Mouse (Mus musculus) brain, embryonic 14.5 days (tissue): ENCODE results near the gene Efhd1. TPM values are rescaled to one million over a fixed set of nuclear protein-coding genes. Genes with fewer than 3 reads are reported as not detected.

ENCODE experiments used
- DNase-seq: peaks from one replicate; pipeline ENCODE4 v3.0.0-alpha.2; 2011; ENCODE audit warnings: low read depth
- CTCF ChIP-seq: fragments of 200-500 bp; IDR thresholded peaks from 2 replicates; pipeline ENCODE4 v1.5.1; 2012; ENCODE audit warnings: inconsistent platforms, mild to moderate bottlenecking, moderate library complexity, borderline replicate concordance; ENCODE audit not compliant: insufficient read depth, insufficient read length; ENCODE audit errors: extremely low read depth
- POLR2A ChIP-seq: fragments of 200-500 bp; IDR thresholded peaks from 2 replicates; pipeline ENCODE4 v1.6.1; 2012; ENCODE audit warnings: mild to moderate bottlenecking, inconsistent platforms, borderline replicate concordance; ENCODE audit not compliant: poor library complexity, insufficient read depth, insufficient read length, severe bottlenecking; ENCODE audit errors: extremely low read depth
- polyA plus RNA-seq: library from polyadenylated mRNA; depleted of rRNA; stranded (reverse); fragments of >200 nt; gene quantifications from 2 replicates; pipeline ENCODE4 v1.2.3, GENCODE M21; 2012

Efhd1 gene
- polyA plus RNA-seq, 1 experiment, result 1.5 TPM

- DNase-seq, result peak; percentile 61
- no peak for TF ChIP-seq CTCF
- TF ChIP-seq POLR2A, result no peak
Observed at GRCm38 (mm10) chr1:87273514-87273942, 9.4 kb downstream of the Efhd1 start.

GRCm38 (mm10) chr1:87274134-87274533 lies 10.0 kb downstream of the Efhd1 start:
- DNase-seq, result peak; percentile 13
- TF ChIP-seq POLR2A (no peak), CTCF (no peak)

GRCm38 (mm10) chr1:87275151-87275550 lies 11.0 kb downstream of the Efhd1 start:
- TF ChIP-seq CTCF (no peak), POLR2A (no peak)

GRCm38 (mm10) chr1:87276056-87276455 lies 11.9 kb downstream of the Efhd1 start:
- no peak for DNase-seq
- TF ChIP-seq POLR2A (no peak), CTCF (no peak)

More at GRCm38 (mm10) chr1:87275151-87275550, 11.0 kb downstream of the Efhd1 start:
- DNase-seq, result no peak

GRCm38 (mm10) chr1:87280281-87280680 lies 16.1 kb downstream of the Efhd1 start:
- TF ChIP-seq CTCF (no peak), POLR2A (no peak)
- no peak for DNase-seq

GRCm38 (mm10) chr1:87281599-87282412 lies 17.6 kb downstream of the Efhd1 start:
- DNase-seq, result peak; percentile 53
- TF ChIP-seq CTCF (no peak), POLR2A (no peak)

DNA sequence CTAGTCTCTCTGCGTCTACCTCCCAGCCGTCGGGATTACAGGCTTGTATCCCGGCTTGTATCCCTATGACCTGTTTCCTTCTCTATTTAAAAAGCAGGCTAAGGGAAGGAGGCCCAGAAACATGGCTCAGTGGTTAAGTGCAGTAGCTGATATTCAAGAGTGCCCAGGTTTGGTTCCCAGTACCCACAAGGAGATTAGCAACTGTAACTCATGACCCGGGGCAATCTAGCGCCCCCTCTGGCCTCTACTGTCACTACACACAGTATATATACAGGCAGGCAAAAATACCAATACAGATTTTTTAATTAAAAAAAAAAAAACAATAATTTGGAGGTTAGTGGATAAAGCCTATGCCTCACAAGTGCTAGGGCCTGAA lies 18.2 kb downstream of the Efhd1 start:
- DNase-seq, result no peak
- TF ChIP-seq POLR2A (no peak), CTCF (no peak)

DNA sequence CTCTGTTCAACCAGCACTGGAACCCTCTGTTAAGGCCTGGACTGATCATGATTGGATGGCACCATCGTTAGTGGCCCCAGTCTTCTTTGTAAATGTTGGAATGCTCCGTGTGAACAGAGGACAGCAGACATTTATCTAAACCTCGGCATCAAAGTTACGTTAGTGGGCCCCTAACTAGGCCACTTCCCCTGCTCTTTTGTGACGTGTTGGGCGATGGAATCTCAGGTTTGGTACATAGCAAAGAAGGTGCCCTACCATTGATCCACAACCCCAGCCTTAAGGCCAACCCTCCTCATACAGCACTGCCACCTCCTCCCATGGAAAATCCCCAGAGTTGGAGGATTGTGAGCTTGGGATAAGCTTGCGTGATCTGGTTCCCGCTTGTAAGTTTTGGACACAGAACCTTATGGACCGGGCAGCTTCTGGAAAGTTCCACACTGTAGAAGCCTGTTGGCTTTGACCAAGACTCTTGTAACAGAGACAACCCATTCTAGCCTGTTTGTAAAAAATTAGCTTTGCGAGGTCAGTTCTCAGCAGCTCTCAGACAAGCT lies 19.3 kb downstream of the Efhd1 start:
- no peak for TF ChIP-seq POLR2A
- TF ChIP-seq CTCF, result no peak
- no peak for DNase-seq

- DNase-seq, result no peak
- no peak for TF ChIP-seq POLR2A
- no peak for TF ChIP-seq CTCF
Observed at GRCm38 (mm10) chr1:87287105-87287504, 22.9 kb downstream of the Efhd1 start.

GRCm38 (mm10) chr1:87291416-87291815 lies 27.3 kb downstream of the Efhd1 start:
- DNase-seq, result no peak
- TF ChIP-seq CTCF (no peak), POLR2A (no peak)

- peak; percentile 61 for DNase-seq
- TF ChIP-seq CTCF (peak; percentile 61; the same call in 1 of the 2 replicates), POLR2A (no peak)
Observed at GRCm38 (mm10) chr1:87292420-87293190, 28.4 kb downstream of the Efhd1 start.
